Comparison of ENCODE assay signal across 8 mouse cellular contexts in the genomic region with DNA sequence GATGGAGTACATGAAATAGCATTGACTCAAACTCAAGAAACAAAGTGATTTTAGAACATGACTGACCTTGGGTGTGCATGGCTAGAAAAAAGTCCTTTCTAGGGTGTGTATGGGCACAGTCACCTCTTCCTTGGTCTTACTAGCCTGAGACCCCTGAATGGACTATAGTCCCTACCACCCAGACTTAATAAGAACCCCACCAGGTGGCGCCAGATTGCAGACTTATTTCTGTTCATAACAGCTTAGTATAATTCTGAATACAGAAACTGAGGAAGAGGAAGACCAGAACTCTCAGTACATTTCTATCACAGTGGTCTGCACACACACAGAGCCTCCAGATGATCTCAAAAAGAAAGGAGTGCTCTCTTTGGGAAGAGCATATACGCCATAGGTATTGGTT.
DNase-seq lines count a peak whose midpoint lies in the region; ATAC-seq lines count a peak whose summit lies in the region.
"Had no signal": no experiment of that assay in that cellular context is flagged by ENCODE, and none has a peak within 500 bp of the region (broad histone marks: within the 10 kb centered on the region; RNA-seq: fewer than 3 reads in every experiment).

No protein-coding gene starts in this region.

- no peak overlapping the region for H3K4me2 ChIP-seq in midbrain, embryonic 14.5 days (ENCODE audit: low read length)
- no peak overlapping the region for H3K4me2 ChIP-seq in midbrain, embryonic 16.5 days (ENCODE audit: low read length)
- H3K4me2 ChIP-seq in liver, embryonic 11.5 days = no peak overlapping the region

- no peaks in the 10 kb centered on the region for H3K27me3 ChIP-seq in midbrain, embryonic 14.5 days (ENCODE audit: control insufficient read depth, insufficient read depth, low read length)
- H3K27me3 ChIP-seq in midbrain, embryonic 16.5 days (ENCODE audit: control insufficient read depth, insufficient read depth, low read depth, low read length) = no peaks in the 10 kb centered on the region
- H3K27me3 ChIP-seq in liver, embryonic 11.5 days (replicated peaks; ENCODE audit: control insufficient read depth, insufficient read depth, low read length) = no peaks in the 10 kb centered on the region

- WGBS in midbrain, embryonic 14.5 days = 51% methylated on average over 2 of the region's 2 CpGs
- WGBS in midbrain, embryonic 16.5 days = 49% methylated on average over 2 of the region's 2 CpGs
- WGBS in liver, embryonic 11.5 days = 47% methylated on average over 2 of the region's 2 CpGs

- H3K27ac ChIP-seq in midbrain, embryonic 14.5 days (replicated peaks; ENCODE audit: low read depth, low read length) = no peak overlapping the region
- no peak overlapping the region for H3K27ac ChIP-seq in midbrain, embryonic 16.5 days (ENCODE audit: low read length)
- H3K27ac ChIP-seq in liver, embryonic 11.5 days (ENCODE audit: low read depth, low read length) = no peak overlapping the region

- H3K9ac ChIP-seq in midbrain, embryonic 14.5 days (replicated peaks; ENCODE audit: low read length) = no peak overlapping the region
- no peak overlapping the region for H3K9ac ChIP-seq in midbrain, embryonic 16.5 days (ENCODE audit: low read depth, low read length)
- no peak overlapping the region for H3K9ac ChIP-seq in liver, embryonic 11.5 days (ENCODE audit: low read depth, low read length)

- DNase-seq in midbrain, embryonic 14.5 days = peak; percentile 80
- peak; percentile 64 for DNase-seq in adrenal gland, postnatal 10 days
- peak; percentile 74 for DNase-seq in embryo, embryonic 10.5 days (ENCODE audit: low spot score)
- peak; percentile 73 for DNase-seq in heart, postnatal 4 days
- DNase-seq in liver, embryonic 11.5 days (ENCODE audit: low spot score) = no peak
- DNase-seq in right cerebral cortex, postnatal 4 days = peak; percentile 77

- no peak overlapping the region for H3K4me3 ChIP-seq in midbrain, embryonic 14.5 days (replicated peaks; ENCODE audit: low read depth, low read length)
- no peak overlapping the region for H3K4me3 ChIP-seq in midbrain, embryonic 16.5 days (ENCODE audit: low read depth, low read length)
- no peak overlapping the region for H3K4me3 ChIP-seq in liver, embryonic 11.5 days (ENCODE audit: low read depth, low read length)
- H3K4me3 ChIP-seq: erythroblast, embryonic 14.5 days had no signal

- H3K4me1 ChIP-seq in midbrain, embryonic 14.5 days (ENCODE audit: control insufficient read depth, insufficient read depth, low read length) = no peaks in the 10 kb centered on the region
- H3K4me1 ChIP-seq in midbrain, embryonic 16.5 days (ENCODE audit: control insufficient read depth, insufficient read depth, low read length) = peaks cover 2% of the 10 kb centered on the region; the same call in 1 of the 2 replicates
- no peaks in the 10 kb centered on the region for H3K4me1 ChIP-seq in liver, embryonic 11.5 days (replicated peaks; ENCODE audit: control insufficient read depth, insufficient read depth, low read length)

- no peaks in the 10 kb centered on the region for H3K9me3 ChIP-seq in midbrain, embryonic 14.5 days (ENCODE audit: control insufficient read depth, low read length)
- H3K9me3 ChIP-seq in midbrain, embryonic 16.5 days (replicated peaks; ENCODE audit: control insufficient read depth, low read length, poor library complexity, severe bottlenecking) = no peaks in the 10 kb centered on the region
- H3K9me3 ChIP-seq in liver, embryonic 11.5 days (ENCODE audit: control insufficient read depth, low read length) = no peaks in the 10 kb centered on the region

- no peak for ATAC-seq in midbrain, embryonic 14.5 days (ENCODE audit: low FRiP score, low TSS enrichment)
- ATAC-seq in midbrain, embryonic 16.5 days = no peak
- peak; percentile 60 for ATAC-seq in liver, embryonic 11.5 days (replicated peaks; ENCODE audit: low FRiP score)

- H3K36me3 ChIP-seq in midbrain, embryonic 14.5 days (ENCODE audit: control insufficient read depth, insufficient read depth, low read length) = peaks cover 33% of the 10 kb centered on the region
- H3K36me3 ChIP-seq in midbrain, embryonic 16.5 days (ENCODE audit: control insufficient read depth, insufficient read depth, low read length) = peaks cover 4% of the 10 kb centered on the region; the same call in 1 of the 2 replicates
- H3K36me3 ChIP-seq in liver, embryonic 11.5 days (ENCODE audit: control insufficient read depth, insufficient read depth, low read length) = no peaks in the 10 kb centered on the region
